Mouse (Mus musculus) adrenal gland, adult 10 weeks (tissue): ENCODE data around the gene Map3k7. TPM values are rescaled to one million over a fixed set of nuclear protein-coding genes. Genes with fewer than 3 reads are reported as not detected.

Experiments
- polyA plus RNA-seq: library from polyadenylated mRNA; stranded (reverse); fragments of 350-450 nt; fragmentation: Illumina TruSeq; extraction: RNeasy Lipid Tissue Mini Kit (QIAGEN cat#74804); gene quantifications from one replicate; pipeline ENCODE4 v1.2.3, GENCODE M21; 2014; ENCODE audit warnings: low read depth, low replicate concordance

Map3k7 gene
- polyA plus RNA-seq = 82.7 TPM

DNA sequence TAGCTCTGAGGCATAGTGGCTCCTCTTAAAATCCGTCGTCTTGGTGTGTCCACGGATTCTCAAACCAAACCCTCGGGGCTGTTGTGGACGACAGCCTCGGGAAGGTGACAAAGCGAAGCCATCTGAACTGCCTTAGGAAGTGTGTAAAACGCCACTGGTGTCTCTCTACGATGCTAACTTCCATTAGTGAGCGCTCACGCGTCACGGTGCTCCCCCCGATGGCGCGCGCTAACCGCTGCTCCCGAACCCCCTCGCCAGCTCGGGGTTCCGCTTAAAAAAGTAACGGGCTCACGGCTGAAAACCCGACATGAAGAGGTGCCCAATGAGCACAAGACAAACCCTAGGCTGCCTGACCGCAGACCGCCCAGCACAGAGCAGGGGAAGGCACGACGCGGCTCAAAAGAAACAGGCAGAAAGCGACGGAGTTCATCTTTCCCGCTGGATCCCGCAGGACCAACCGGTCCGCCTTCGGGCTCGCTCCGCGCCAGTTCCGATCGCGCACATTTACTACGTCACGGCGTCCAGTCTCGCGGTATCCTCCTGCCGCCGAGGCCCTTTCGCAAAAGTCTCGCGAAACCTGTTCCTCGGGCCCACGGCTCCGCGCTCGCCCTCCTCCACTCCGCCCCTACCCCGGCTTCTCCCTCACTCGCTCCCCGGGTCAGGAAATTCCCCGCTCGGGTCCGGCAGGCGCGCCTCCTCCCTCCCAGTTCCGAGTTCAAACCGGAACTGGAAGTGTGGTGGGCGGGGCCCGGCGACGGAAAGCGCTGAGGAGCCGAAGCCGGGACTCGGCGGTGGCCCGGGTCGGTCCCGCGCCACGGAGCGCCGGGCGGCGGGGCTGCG, at the start of gene Map3k7:
Gene Map3k7 (plus strand): TSS at position 744 of the 840 bp plus-strand sequence.

